Mouse (Mus musculus): ENCODE data around the gene Nrxn3.

- TF ChIP-seq GATA1 (IDR thresholded peaks at IDR 0.05; ENCODE audit: borderline replicate concordance, low read length) (no peak), FLI1 (IDR thresholded peaks at IDR 0.05; ENCODE audit: low read length) (no peak)
Observed at GRCm38 (mm10) chr12:89954441-89955070, 1231.9 kb downstream of the Nrxn3 start.
